Mouse (Mus musculus) monocyte, adult 5-6 weeks (primary cell): ENCODE results near the gene Mark2. TPM values are rescaled to one million over a fixed set of nuclear protein-coding genes. Genes with fewer than 3 reads are reported as not detected.
A peak's percentile ranks its signal among the peaks of the same experiment; 100 is the strongest.
"Not testable (repeated sequence)": the region's sequence is repeated elsewhere in the genome, so short reads cannot be mapped to it uniquely, and the experiment has no call there.

Experiments used
- ATAC-seq: fragments of 153-309, 156-312 bp; replicated peaks from 2 replicates; pipeline ENCODE4 v1.8.0; 2017; ENCODE audit warnings: mild to moderate bottlenecking; ENCODE audit not compliant: low TSS enrichment, insufficient number of reproducible peaks, severe bottlenecking, poor library complexity, low FRiP score
- total RNA-seq: library from RNA; stranded (forward); fragments of 200-1000, 200-491, 200-594 nt; gene quantifications from 3 replicates; pipeline ENCODE4 v1.2.3, GENCODE M21; 2017

Mark2 gene
- 24.9 to 78.8 TPM (median 41.5 TPM) in 3 replicates for total RNA-seq

DNA sequence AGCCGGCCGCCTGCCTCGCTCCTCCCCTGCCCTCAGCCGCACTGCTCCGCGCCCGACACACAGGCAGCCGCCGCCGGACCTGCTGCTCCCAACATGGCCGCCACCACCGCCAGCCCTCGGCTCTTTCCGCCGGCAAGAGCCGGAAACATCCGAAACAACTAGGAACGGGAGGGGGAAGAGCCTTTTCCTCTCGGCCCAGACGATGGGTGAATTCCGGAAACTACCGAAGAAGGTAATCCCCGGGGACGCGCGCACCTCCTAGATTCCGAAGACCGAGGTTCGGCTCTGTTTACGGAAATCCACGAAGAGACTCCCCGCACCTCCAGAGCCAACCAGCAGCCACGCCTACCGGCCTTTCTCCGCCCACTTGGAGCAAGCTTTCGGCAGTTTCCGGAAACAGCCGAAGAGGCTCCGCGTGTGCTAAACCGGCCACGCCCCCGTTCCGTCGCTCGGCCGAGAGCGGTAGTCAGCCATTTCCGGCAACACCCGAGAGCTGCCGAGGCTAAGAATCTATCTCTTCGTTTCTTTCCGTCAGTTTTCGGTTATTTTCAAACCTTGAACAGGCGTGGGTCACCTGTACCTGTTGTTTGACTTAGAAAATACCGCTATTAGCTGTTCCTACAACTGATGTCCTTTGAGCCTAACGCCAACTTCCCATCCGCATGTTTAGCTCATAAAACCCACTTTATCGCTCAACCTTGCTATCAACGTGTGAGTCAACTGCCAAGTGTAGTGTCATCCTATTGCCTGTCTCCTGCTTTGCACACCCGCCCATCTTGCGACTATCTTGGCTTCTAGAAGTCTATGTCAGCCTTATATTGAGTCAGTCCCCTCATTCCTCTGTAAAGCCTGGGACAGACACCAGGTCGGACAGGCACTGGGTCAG, at the start of gene Mark2:
Gene Mark2, minus strand, starts transcription at position 349 of the 886 bp plus-strand sequence.
- peak; percentile 90 for ATAC-seq

DNA sequence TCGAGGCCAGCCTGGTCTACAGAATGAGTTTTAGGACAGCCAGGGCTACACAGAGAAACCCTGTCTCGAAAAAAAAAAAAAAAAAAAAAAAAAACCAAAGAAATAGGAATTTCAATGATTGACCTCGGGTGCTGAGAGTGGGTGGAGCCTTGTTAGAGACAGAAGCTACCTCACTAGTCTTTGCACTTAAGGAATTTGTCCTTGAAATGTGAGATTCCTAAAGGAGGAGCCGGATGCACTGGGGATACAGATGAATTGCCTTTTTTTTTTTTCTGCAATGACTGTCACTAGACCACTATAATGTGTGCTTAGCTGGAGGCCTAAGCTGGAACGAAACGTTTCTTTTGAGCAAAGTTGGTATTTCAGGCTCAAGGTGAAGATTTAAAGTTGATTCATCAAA, 46.8 kb upstream of the Mark2 start:
- no peak for ATAC-seq

- no peak for ATAC-seq
Observed at GRCm38 (mm10) chr19:7386042-7386441, 44.4 kb upstream of the Mark2 start.

DNA sequence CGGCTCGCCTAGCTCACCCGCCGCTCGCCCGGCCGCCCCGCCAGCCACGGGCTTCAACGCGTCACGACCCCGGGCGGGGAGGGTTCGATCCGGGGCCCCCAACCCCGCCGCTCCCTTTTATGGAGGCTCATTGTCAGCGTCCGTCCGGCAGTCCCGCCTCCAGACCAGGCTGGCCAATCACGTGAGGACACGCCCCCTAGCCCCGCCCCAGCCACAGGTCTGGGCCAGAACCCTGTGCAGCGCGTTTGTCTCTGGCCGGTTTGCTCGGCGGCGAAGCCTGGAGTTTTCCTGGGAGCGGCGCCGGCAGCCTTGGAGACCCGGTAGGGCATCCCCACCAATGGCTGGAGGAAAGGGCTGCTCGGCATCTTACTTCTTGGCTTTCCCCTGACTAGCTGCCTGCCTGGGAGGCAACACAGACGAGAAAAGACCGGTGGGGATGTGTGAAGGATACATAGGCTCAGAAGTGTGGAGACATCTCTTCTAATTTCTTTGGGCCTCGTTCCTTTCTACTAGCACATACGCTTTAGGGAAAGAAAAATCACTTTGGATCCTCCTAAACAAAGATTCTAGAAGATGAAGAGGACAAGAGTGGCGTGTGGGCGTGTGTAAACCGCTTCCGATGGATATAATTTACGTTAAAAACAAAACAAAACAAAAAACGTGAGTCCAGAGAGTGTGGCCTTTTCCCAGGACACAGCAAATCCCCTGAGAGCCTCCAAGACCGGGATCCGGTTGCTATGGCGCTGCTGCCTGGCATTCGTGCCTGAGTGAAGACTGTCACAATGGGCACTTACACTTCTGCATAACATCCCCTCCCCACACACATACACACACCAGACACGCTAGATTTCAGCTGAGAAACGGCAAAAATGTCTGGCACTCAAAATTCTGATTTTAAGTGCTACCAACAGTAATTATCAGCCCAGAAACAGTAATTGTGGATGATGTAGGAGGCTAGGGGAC, 41.5 kb upstream of the Mark2 start, which contains the start of gene Spindoc:
Gene Spindoc, minus strand, starts transcription at position 92 of the 963 bp plus-strand sequence.
- ATAC-seq, result peak; percentile 98

- peak; percentile 19 for ATAC-seq
Observed at GRCm38 (mm10) chr19:7382248-7382902, 40.7 kb upstream of the Mark2 start.

DNA sequence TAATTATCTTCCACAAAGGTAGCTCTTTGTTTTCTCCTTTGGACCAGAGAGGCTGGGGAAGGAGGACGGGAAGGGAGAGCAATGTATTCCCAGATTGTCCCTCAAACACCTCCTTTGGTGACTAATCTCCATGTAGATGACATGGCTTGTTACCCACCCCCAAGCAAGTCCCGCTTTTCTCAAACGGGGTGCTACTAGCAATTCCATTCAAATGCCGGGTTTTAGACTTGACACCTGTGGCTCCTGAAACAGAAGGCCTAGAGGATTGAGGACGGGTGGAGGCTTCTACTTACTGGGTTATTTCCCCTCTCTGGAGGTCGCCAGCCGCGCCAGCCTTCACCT, 40.2 kb upstream of the Mark2 start:
- ATAC-seq, result no peak

DNA sequence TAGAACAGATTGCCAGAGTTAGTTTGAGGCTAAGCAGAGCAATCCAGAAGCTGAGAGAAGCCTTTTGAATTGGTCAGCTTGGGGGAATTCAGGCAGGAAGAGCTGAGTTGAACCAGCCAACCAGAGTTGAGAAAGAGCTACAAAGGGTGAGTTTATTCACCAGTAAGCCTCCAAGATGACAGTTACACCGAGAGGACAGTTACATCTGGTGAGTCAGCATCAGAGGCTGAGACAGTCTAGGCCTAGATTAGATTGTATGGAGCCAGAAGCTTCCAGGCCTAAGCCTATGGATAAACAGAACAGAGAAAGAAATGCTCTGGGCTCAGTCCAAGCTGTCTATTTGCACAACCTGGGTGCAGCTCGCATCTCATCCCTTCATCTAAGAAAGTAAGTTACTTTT, 36.0 kb upstream of the Mark2 start:
- ATAC-seq, result no peak

DNA sequence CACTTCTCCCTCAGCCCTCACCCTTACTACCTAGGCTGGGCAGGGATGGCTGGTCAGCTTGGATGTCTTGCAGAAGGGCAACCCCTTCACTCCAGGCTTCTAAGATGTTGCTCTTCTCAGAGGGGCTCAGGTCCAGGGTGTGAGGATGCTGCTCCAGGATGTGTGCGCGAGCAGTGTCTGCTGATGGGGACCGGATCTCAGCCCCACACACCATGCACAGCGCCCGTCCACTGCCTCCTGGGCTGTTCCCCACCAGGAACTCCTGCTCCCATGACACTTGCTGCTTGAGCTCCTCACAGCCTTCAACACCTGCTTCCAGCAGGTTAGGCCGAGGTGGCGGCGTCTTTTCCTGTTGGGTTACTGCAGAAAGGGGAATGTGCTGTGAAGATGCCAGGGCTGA, 32.8 kb upstream of the Mark2 start:
- ATAC-seq, result 0 out of 2 replicates have a peak, but pooled peaks have one; percentile 9

GRCm38 (mm10) chr19:7369469-7369868, 27.8 kb upstream of the Mark2 start:
- ATAC-seq, result not testable (repeated sequence)

DNA sequence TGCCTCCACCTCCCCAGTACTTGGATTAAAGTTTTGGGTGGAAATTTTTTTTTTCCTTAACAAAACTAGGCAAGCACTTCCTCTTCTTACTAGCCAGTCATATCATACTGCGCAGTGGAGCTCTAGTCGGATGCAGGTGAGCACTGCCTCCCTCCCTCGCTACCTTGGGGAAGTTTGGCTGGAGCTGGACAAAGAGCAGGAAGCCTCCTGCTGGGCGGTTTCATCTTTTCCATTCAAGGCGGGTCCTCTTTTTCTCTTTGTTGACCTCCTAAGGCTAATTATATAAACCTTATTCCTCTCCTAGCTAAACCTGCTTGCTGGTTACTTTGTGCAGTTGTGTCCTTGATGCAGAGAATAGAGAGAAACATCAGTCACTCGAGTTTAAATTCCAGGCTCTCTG, 12.0 kb upstream of the Mark2 start:
- ATAC-seq, result no peak

DNA sequence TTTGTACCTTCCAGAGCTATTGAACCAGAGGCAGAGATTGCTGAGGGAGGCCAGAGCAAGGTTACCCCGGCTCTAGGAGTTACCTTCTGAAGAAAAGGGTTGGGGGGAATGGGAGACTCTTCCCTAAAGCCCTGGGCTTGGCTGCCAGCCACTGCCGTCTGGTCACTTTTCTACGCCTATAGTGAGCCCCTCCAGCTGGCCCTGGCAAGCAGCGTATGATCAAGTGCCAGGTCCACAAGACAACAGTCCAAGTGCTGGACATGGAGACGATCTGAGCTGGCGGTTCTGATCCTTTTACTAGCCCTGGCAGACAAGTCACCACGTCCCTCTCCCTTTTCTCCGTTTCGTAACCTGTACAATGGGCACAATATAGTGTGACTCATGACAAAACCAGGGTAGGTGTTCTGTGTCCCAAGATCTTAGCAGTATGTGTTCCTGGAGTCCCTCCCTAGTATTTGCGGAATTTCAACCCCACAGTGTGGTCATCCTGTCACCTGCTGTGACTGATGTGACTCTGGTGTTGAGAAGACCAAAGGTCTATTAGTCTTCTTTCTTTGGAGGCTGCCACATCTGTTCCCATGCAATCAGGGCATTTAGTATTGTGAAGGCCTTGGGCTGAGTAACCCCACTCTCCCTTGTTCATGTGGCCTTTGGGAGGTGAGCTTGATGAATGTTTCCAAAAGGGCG, 11.3 kb upstream of the Mark2 start:
- ATAC-seq, result no peak

- ATAC-seq, result 0 out of 2 replicates have a peak, but pooled peaks have one; percentile 40
Observed at GRCm38 (mm10) chr19:7349993-7350392, 8.3 kb upstream of the Mark2 start.

DNA sequence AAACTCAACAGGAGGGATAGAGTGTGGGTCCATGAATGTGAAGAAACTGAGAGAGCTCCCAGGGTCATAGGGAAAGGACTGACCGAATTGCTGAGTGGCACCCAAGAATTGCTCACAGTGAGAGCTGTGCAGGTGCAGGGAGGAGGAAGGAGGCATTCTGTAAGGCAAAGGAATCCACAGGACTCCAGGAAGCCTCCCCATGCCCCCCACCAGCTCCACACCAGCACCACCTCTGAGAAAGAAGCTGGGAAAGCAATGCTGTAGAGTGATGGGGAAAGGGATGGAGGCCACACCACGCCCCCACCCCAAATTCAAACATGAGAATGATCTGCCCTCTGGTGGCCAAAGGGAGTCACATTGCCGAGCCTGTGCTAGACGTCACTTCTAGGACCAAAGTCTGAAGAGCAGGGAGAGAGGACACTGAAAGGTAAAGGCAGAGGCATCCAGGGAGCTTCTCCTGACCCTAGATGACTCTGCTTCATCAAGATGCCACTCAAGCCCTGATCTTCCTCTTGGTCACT, 3.6 kb upstream of the Mark2 start:
- no peak for ATAC-seq

- no peak for ATAC-seq
Observed at GRCm38 (mm10) chr19:7342646-7343045, 986 bp upstream of the Mark2 start.

GRCm38 (mm10) chr19:7340780-7341475, 732 bp downstream of the Mark2 start:
- no peak for ATAC-seq

DNA sequence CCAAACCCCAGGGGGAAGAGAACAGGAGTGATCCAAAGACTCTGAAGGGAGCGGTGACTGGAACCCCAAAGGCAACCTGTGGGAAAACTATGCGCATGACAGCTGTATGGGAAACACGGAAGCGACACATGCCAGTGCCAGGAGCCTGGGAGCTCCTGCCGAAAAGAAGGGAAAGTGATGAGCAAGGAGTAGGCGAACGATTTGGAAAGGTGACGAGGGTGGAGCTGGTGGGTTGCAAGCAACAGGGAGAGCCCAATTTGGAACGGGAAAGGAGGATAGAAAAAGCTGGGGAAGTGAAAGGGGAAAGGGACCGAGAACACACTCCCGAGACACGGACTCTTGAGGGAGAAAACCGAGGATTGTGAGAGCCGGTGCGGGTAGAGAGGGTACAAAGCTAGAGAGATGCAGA, 1.3 kb downstream of the Mark2 start:
- no peak for ATAC-seq

DNA sequence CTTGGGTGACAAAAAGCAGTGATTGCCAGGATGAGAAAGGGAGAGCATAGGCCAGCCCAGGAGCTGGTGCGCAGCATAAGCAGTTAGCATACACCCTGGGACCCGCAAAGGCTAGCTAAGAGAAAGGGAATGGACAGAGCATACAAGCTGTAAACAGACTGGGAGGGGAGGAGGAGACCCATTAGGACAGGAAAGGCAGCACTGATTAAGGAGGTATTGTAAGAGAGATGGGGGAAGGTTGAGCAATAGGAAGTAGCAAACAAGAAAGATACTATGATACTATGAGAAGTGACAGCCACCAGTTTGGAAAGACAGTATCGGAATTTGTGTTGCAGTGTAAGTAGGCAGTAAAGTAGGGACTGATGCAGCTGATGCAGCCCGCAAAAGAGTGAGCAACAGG, 1.8 kb downstream of the Mark2 start:
- no peak for ATAC-seq

DNA sequence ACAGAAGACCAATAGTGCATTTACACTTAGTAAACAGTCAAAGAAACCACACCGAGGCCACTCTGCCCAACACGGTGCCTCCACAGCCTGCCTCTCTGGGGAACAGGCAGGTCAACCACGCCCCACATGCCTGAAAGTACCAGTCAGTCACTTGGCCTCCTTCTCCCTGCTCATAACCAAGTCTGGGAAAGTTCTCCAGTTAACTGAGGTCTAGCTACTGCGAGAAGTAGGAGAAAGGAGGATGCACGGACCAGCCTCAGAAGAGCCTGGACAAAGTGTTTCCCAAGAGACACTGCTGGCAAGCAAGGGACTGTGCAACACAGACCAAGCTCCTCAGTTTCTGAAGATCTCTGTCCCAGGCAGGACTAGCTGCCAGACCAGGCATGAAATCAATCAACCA, 2.6 kb downstream of the Mark2 start:
- ATAC-seq, result no peak
